Mouse (Mus musculus): ENCODE measurements around the gene Arhgef10l.

The Arhgef10l gene

DNA sequence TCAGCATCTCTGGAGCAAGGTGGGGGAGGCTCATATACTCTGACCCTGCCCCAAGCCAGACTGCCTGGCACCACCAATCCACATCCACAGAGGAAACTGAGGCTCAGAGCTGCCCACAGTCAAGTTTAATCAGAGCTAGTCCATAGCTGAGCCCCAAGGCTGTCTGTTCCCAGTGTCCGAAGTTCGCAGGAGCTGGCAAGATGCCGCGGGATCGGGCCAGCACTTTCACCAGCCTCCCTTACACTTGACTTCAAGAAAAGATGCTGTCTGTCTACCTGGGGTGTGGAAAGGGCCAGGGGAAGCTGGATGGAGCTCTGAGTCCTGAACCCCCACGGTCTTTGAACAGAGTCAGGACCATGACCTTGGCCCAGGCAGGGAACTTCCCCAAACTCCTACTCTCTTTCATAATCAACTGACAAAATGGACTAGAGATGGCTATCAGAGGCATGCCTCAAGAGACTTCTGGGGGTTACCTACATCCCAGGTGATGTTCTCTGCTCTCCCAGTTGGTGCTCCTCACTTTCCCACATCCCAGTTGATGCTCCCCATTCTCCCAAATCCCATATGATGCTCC lies 34.4 kb downstream of the Arhgef10l start:
- no peak for DNase-seq (ENCODE audit: low read depth, low spot score)

DNA sequence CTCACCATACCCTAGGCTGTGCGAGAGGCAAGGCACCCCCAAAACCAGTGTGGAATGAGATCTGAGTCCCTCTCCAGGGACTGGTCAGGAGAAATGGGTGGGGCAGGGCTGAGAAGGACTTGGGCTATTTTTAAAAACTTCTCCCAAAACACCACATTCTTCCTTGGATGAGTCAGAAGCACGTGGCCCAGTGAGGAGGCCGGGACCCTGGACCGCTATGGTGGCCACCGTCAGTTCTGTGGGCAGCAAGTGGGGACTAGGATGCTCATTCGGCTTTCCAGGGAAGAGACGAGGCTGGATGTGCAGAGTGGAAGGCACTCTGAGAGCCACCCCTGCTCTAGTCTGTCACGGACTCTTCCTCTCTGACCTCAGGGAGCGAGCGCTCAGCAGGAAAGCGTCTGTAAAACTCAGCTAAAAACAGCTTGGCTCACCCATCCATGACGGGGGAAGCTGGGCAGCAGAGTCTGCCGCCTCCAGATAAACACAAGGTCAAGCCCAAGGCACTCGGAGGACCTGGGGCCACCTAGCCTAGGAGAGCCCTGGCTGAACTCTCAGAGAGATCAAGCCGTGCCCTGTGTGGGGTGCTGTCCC lies 35.1 kb downstream of the Arhgef10l start:
- no peak for DNase-seq (ENCODE audit: low read depth, low spot score)

GRCm38 (mm10) chr4:140630136-140630535 lies 35.7 kb downstream of the Arhgef10l start:
- DNase-seq (ENCODE audit: low read depth, low spot score): no peak

GRCm38 (mm10) chr4:140628971-140629370 lies 36.8 kb downstream of the Arhgef10l start:
- no peak for DNase-seq (ENCODE audit: low read depth, low spot score)

GRCm38 (mm10) chr4:140628412-140628943 lies 37.3 kb downstream of the Arhgef10l start:
- no peak for DNase-seq (ENCODE audit: low read depth, low spot score)

GRCm38 (mm10) chr4:140625651-140626525 lies 39.9 kb downstream of the Arhgef10l start:
- no peak for DNase-seq (ENCODE audit: low read depth, low spot score)

- no peak for DNase-seq (ENCODE audit: low read depth, low spot score)
These were observed 41.2 kb downstream of the Arhgef10l start for GRCm38 (mm10) chr4:140624468-140625176.

GRCm38 (mm10) chr4:140624087-140624467 lies 41.7 kb downstream of the Arhgef10l start:
- no peak for DNase-seq (ENCODE audit: low read depth, low spot score)

- DNase-seq (ENCODE audit: low read depth, low spot score): no peak
These were observed 43.0 kb downstream of the Arhgef10l start for GRCm38 (mm10) chr4:140622819-140623218.

DNA sequence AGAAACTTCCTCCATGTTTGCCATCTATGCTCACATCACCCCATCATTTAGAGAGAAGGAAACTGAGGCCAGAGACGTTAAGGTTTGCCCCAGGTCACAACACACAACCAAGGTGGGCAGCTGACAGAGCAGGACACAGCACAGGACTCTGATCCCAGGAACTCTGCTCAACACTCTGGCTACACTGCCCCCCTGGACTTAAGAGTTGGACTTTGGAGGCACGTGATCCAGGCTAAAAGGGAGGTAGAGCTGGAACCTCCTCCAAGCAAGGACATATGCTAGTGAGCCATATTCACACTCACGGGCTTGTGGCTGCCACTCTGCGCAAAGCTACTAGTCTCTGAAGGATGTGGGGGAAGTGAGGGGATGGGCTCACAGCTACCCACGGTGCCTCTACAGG lies 45.3 kb downstream of the Arhgef10l start:
- DNase-seq (ENCODE audit: low read depth, low spot score): no peak

GRCm38 (mm10) chr4:140617391-140618385 lies 48.1 kb downstream of the Arhgef10l start:
- no peak for DNase-seq (ENCODE audit: low read depth, low spot score)

- no peak for DNase-seq (ENCODE audit: low read depth, low spot score)
These were observed 48.9 kb downstream of the Arhgef10l start for GRCm38 (mm10) chr4:140616894-140617293.

GRCm38 (mm10) chr4:140616196-140616595 lies 49.6 kb downstream of the Arhgef10l start:
- no peak for DNase-seq (ENCODE audit: low read depth, low spot score)

- no peak for DNase-seq (ENCODE audit: low read depth, low spot score)
These were observed 50.0 kb downstream of the Arhgef10l start for GRCm38 (mm10) chr4:140615771-140616170.

DNA sequence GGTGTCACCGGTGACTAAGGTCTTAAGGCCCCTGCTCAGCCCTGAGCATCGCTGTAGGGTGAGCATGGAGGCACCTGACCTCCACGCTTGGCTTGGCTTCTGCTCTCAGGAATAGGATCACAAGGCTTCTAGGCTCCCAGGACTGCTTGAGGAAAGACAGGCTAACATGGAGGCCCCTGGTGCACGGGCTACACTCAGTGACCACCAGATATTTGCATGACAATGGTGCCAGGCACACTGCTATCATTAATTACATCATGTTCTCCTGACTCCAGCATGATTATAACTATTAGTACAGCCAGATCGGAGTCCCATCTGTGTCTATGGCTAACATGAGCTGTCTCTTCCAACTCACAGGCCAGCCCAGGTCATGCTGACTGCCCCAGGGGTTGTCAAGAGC lies 51.3 kb downstream of the Arhgef10l start:
- no peak for DNase-seq (ENCODE audit: low read depth, low spot score)

DNA sequence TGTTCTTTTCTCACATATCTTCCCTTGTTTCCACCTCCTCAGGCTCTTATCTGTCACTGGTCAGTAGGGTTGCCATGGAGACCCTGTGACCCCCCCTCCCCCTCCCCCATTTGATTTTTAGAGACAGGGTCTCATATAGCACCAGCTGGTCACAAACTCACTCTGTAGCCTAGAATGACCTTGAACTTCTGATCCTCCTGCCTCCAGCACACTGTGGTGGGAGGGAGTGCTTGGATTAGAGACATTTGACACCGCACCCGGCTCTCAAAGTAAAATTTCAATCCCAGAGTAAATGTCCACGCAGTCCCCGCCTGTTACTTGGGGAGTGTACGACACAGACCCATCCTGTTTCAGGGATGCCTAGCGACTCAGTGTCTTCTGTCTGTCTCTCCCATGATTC lies 51.7 kb downstream of the Arhgef10l start:
- no peak for DNase-seq (ENCODE audit: low read depth, low spot score)

GRCm38 (mm10) chr4:140610841-140611609 lies 54.8 kb downstream of the Arhgef10l start:
- no peak for DNase-seq (ENCODE audit: low read depth, low spot score)

DNA sequence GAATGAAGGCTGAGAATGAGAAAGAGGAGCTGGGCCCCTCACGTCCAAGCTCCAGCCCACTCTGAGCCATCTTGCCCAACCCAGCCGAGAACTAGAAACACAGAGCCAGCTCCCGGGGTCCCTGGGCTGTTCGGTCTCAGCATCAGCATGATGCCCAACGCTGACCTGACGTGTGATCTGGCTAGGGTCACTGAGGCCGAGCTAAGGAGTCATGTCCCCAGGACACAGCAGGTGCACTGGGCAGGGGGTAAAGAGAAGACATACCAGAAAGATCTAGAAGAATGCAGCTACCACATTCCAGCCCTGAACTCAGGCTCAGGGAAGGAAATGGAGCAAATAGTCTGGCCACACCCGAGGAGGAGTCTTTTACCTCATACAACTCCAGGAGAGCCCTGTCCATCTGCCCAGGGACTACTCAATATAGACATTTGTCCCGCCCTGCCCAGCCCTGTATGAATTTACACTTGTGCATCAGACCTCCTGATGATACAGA lies 57.5 kb downstream of the Arhgef10l start:
- no peak for DNase-seq (ENCODE audit: low read depth, low spot score)

- DNase-seq (ENCODE audit: low read depth, low spot score): no peak
These were observed 59.0 kb downstream of the Arhgef10l start for GRCm38 (mm10) chr4:140606779-140607178.

DNA sequence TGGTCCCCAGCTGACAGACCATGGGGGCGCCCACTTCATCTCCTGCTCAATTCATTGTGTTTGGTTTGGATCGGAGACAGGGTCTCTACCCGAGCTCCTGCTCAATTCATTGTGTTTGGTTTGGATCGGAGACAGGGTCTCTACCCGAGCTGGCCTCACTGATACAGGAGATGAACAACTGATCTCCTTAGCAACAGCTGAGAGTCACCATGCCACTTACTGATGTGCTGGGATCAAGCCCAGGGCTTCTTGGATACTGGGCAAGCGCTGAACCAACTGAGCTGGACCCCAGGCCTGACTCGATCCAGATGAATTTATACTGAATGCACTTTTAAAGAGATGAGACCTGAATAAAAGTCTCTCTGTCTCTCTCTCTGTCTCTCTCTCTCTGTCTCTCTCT lies 59.6 kb downstream of the Arhgef10l start:
- DNase-seq (ENCODE audit: low read depth, low spot score): no peak
